Mouse (Mus musculus) kidney, postnatal 0 days (tissue): ENCODE measurements around the gene Gm49405. TPM values are rescaled to one million over a fixed set of nuclear protein-coding genes. Genes with fewer than 3 reads are reported as not detected.
A peak's percentile ranks its signal among the peaks of the same experiment; 100 is the strongest.

Experiments used
- ATAC-seq: fragments of 200-750 bp; cut with Nextera tagmentation; replicated peaks from 2 replicates; pipeline ENCODE4 v1.8.0; 2017; ENCODE audit warnings: low read depth, moderate number of reproducible peaks, moderate TSS enrichment, moderate library complexity; ENCODE audit not compliant: low FRiP score
- DNase-seq: peaks from one replicate; pipeline ENCODE4 v3.0.0-alpha.2; 2016; ENCODE audit warnings: low spot score
- H3K27ac ChIP-seq: fragments of 300-500 bp; sonication (generic); 2 replicates; pipeline ENCODE4 v1.5.1; 2014; ENCODE audit warnings: mild to moderate bottlenecking
- H3K27me3 ChIP-seq: fragments of 300-500 bp; sonication (generic); 2 replicates; pipeline ENCODE4 v1.6.1; 2014; ENCODE audit warnings: low read length, mixed read lengths; ENCODE audit not compliant: insufficient read depth
- H3K36me3 ChIP-seq: fragments of 300-500 bp; sonication (generic); 2 replicates; pipeline ENCODE4 v1.6.1; 2014; ENCODE audit warnings: low read length, mixed read lengths; ENCODE audit not compliant: insufficient read depth
- H3K4me1 ChIP-seq: fragments of 300-500 bp; sonication (generic); replicated peaks from 2 replicates; pipeline ENCODE4 v1.6.1; 2014; ENCODE audit warnings: antibody characterized with exemption, low read length, mixed read lengths; ENCODE audit not compliant: insufficient read depth
- H3K4me2 ChIP-seq: fragments of 300-500 bp; sonication (generic); 2 replicates; pipeline ENCODE4 v1.6.1; 2014; ENCODE audit warnings: mild to moderate bottlenecking, low read length, moderate library complexity, mixed read lengths
- H3K4me3 ChIP-seq: fragments of 300-500 bp; sonication (generic); replicated peaks from 2 replicates; pipeline ENCODE4 v1.5.1; 2014; ENCODE audit warnings: low read depth, low read length
- H3K9ac ChIP-seq: fragments of 300-500 bp; sonication (generic); 2 replicates; pipeline ENCODE4 v1.6.1; 2014; ENCODE audit warnings: low read depth, low read length
- H3K9me3 ChIP-seq: fragments of 300-500 bp; sonication (generic); replicated peaks from 2 replicates; pipeline ENCODE4 v1.6.1; 2016; ENCODE audit warnings: low read length, inconsistent platforms, mixed read lengths
- CTCF ChIP-seq: IDR thresholded peaks from 2 replicates; pipeline ENCODE4 v1.5.1; 2016; ENCODE audit warnings: antibody characterized with exemption, low read depth, mild to moderate bottlenecking, moderate library complexity
- WGBS: fragments of 180-500 bp; shearing (Covaris S2); extraction: QIAGEN DNeasy Blood & Tissue Kit; methylation state at CpG from one replicate; pipeline ENCODE4 v1.1.7; 2014; 5-methylcytosine and 5-hydroxymethylcytosine counted together
- polyA plus RNA-seq: library from polyadenylated mRNA; unstranded; fragments of >200 nt; fragmentation: Nextera tagmentation; extraction: Ambion mirVana; gene quantifications from 2 replicates; pipeline ENCODE4 v1.2.1, GENCODE M21; 2015

The Gm49405 gene
- polyA plus RNA-seq, 1 experiment from 2014 or later, result 1.3 TPM

DNA sequence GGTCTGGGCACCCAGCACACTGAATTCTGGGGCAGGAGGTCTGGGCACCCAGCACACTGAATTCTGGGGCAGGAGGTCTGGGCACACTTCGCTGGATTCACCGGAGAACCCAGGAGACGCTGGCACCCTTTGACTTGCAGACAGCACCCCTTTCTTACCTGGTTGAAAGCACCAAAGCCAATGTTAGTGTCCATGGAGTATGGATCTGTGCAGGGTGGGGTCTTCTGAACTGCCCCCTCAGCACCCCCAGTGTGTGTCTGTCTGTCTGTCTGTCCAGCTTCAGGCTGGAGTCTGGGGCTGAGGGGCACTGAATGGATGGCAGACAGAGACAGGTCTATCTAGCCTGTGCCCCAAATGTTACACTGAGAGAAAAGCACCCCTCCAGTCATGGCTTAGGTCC lies 8.9 kb upstream of the Gm49405 start:
- Histone ChIP-seq H3K4me2 (no peak overlapping the region), H3K36me3 (0 out of 2 replicates have a peak, but pooled peaks cover 3% of the 10 kb centered on the region), H3K4me3 (no peak overlapping the region), H3K4me1 (peaks cover 10% of the 10 kb centered on the region), H3K9ac (no peak overlapping the region), H3K27me3 (no peaks in the 10 kb centered on the region), H3K9me3 (no peaks in the 10 kb centered on the region), H3K27ac (no peak overlapping the region)
- WGBS, result 89% methylated on average over 3 of the region's 3 CpGs
- DNase-seq, result no peak
- no peak for ATAC-seq
- TF ChIP-seq CTCF, result no peak

DNA sequence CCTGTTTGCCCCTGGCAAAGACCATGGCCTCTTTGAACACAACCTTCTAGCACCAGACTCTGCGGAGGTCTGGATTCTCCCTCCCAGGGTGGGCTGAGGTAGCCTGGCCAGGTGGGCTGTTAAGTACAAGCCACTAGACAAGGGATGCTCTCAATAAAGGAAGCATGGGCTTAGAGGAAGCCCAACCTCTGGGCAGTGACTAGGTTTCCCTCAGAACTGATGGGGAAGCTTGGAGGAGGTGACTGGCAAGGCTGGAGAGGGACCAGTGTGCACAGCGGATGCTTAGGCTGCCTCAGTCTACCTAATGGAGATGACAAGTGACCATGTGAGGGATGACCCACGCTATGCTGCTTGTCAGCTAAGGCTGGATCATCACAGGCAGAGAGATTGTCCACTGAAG lies 8.5 kb upstream of the Gm49405 start:
- H3K27me3 ChIP-seq, result no peaks in the 10 kb centered on the region
- H3K9ac ChIP-seq, result no peak overlapping the region
- H3K4me3 ChIP-seq, result no peak overlapping the region
- ATAC-seq (no peak), DNase-seq (no peak)
- no peaks in the 10 kb centered on the region for H3K9me3 ChIP-seq
- 0 out of 2 replicates have a peak, but pooled peaks cover 3% of the 10 kb centered on the region for H3K36me3 ChIP-seq
- TF ChIP-seq CTCF, result no peak
- H3K4me1 ChIP-seq, result peaks cover 9% of the 10 kb centered on the region
- WGBS, result 89% methylated on average over 3 of the region's 3 CpGs
- H3K4me2 ChIP-seq, result no peak overlapping the region
- no peak overlapping the region for H3K27ac ChIP-seq

DNA sequence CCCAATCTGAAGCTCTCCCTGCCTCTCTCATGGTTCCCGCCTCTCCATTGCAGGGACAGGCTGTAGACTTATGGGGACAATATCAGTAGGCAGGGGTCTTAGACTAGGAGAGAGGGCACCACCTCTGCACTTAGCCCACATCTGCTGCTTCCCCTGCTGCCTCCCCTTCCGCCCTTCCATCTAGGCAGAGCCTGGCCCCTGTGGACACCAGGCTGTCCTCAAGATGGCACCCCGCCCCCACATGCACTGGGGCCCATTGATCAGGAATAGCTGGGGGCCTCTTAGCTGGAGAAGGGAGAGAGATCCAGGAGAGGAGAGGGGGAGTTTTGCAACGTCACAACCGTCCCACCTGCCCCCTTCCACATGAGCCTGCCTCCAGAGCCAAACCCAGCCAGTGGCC lies 8.0 kb upstream of the Gm49405 start, which contains the start of gene Tbx10:
TSS of gene Tbx10 (plus strand) at position 337 of the 400 bp plus-strand sequence.
- ATAC-seq (no peak), DNase-seq (no peak)
- Histone ChIP-seq H3K27ac (no peak within 1 kb of the TSS), H3K4me2 (no peak within 1 kb of the TSS), H3K36me3 (0 out of 2 replicates have a peak, but pooled peaks cover 3% of the 10 kb centered on the region), H3K9ac (no peak within 1 kb of the TSS), H3K4me3 (no peak within 1 kb of the TSS), H3K27me3 (no peaks in the 10 kb centered on the region), H3K9me3 (no peaks in the 10 kb centered on the region), H3K4me1 (peaks cover 6% of the 10 kb centered on the region)
- 52% methylated on average over 5 of the region's 5 CpGs for WGBS
- TF ChIP-seq CTCF, result no peak

DNA sequence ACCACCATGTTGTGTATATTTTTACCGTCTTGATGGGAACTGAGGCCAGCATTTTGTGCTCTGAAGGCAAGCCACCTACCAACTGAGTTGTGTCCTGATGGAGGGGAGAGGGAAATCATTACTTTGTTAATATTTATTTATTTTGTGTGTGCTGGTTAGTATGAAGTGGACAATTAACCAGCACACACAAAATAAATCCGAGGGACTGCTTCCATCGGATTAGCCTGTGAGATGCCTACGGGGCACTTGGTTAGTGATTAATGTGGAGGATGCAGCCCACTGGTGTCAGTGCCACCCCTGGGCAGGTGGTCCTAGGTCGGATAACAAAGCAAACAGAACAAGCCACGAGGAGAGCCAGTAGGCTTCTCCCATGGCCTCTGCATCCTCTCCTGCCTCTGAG lies 5.5 kb upstream of the Gm49405 start:
- H3K27ac ChIP-seq, result peak overlapping the region; percentile 42; the same call in 1 of the 2 replicates
- no peak overlapping the region for H3K4me2 ChIP-seq
- H3K9me3 ChIP-seq, result no peaks in the 10 kb centered on the region
- no peaks in the 10 kb centered on the region for H3K36me3 ChIP-seq
- H3K27me3 ChIP-seq, result no peaks in the 10 kb centered on the region
- WGBS, result 32% methylated on average over 6 of the region's 6 CpGs
- peaks cover 6% of the 10 kb centered on the region for H3K4me1 ChIP-seq
- no peak for ATAC-seq
- H3K4me3 ChIP-seq, result no peak overlapping the region
- DNase-seq, result peak; percentile 40
- H3K9ac ChIP-seq, result 0 out of 2 replicates have a peak overlapping the region, but pooled peaks have one; percentile 18
- TF ChIP-seq CTCF, result no peak

DNA sequence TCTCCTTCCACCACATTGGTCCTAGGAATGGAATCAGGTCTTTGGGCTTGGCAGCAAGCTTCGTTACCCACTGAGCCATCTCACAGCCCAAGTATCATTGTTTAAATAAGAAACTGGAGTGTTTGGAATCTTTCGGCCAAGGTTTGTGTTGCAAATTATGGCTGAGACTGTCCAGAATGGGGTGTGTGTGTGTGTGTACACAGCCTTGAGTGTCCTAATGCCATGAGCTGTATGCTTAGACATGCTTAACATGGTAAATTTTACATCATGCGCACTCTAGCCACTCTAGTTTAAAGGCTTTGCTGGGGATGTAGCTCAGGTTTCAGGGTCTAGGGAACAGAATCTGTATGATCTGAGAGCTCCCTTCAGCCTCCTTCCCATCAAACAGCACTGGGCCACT lies 4.9 kb upstream of the Gm49405 start:
- Histone ChIP-seq H3K9ac (0 out of 2 replicates have a peak overlapping the region, but pooled peaks have one; percentile 18), H3K9me3 (no peaks in the 10 kb centered on the region), H3K4me3 (no peak overlapping the region), H3K36me3 (no peaks in the 10 kb centered on the region), H3K27ac (0 out of 2 replicates have a peak overlapping the region, but pooled peaks have one; percentile 25), H3K27me3 (no peaks in the 10 kb centered on the region), H3K4me2 (no peak overlapping the region), H3K4me1 (peaks cover 6% of the 10 kb centered on the region)
- DNase-seq (no peak), ATAC-seq (no peak)
- no peak for TF ChIP-seq CTCF
- 62% methylated on average over 3 of the region's 3 CpGs for WGBS

DNA sequence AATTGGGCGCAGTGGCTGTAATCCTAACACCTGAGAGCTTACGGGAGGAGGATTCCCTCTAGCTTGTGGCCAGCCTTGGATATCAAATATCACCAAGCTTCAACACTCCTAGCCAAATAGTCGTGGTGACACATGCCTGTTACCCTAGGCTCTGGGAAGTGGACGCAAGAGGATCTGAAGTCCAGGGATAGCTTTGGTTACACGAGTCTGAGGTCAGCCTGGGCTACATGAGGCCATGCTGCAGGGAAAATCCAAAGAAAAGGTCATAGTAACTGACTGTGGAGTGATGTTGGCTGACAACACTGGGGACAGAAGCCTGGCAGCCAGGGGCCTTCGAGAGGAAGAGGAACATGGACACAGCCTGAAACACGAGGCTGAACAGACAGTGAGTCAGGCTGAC lies 4.3 kb upstream of the Gm49405 start:
- WGBS, result 40% methylated on average over 7 of the region's 7 CpGs
- TF ChIP-seq CTCF, result no peak
- ATAC-seq (no peak), DNase-seq (no peak)
- Histone ChIP-seq H3K9ac (no peak overlapping the region), H3K27ac (no peak overlapping the region), H3K4me1 (peaks cover 12% of the 10 kb centered on the region), H3K27me3 (no peaks in the 10 kb centered on the region), H3K4me3 (no peak overlapping the region), H3K4me2 (no peak overlapping the region), H3K36me3 (no peaks in the 10 kb centered on the region), H3K9me3 (no peaks in the 10 kb centered on the region)

DNA sequence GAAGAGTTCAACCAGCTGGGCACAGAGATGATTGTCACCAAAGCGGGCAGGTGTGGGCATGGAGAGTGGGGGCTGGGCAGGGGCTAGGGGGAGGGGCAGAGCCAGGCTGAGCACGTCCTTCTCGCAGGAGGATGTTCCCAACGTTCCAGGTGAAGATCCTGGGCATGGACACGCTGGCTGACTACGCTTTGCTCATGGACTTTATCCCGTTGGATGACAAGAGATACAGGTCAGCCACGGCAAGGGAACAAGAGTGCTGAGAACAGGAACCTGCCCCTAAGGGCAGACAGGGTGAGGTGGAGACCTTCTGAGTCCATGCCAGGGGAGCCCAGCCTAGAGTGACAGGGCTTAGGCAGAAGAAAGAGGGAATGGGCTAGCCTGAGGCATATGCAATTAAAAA lies 3.7 kb upstream of the Gm49405 start:
- Histone ChIP-seq H3K4me2 (no peak overlapping the region), H3K27me3 (no peaks in the 10 kb centered on the region), H3K4me1 (peaks cover 14% of the 10 kb centered on the region), H3K36me3 (no peaks in the 10 kb centered on the region), H3K27ac (no peak overlapping the region), H3K9ac (no peak overlapping the region), H3K9me3 (no peaks in the 10 kb centered on the region), H3K4me3 (no peak overlapping the region)
- DNase-seq, result no peak
- no peak for ATAC-seq
- 70% methylated on average over 8 of the region's 8 CpGs for WGBS
- TF ChIP-seq CTCF, result no peak
